8 mouse cellular contexts compared by ENCODE assay signal in the genomic region with DNA sequence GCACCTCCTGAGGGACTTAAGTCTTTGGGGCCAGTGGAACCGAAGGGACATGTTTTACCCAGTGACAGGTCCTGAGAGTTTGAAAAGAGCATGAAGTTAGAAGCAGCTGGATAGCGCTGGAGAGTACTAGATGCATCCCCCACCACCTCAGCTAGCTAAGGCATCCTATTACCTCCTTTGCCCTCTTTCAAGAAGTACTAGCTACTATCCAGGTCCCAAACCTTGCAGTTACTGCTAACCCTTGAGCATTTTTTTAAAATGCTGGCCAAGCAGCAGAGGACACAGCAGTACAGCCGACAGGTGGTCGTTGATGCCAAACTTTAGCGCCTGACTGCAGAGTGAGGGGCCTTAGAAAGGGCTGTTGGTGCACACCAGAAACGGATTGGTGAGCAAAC. TPM values are rescaled to one million over a fixed set of nuclear protein-coding genes. Genes with fewer than 3 reads are reported as not detected.
DNase-seq lines count a peak whose midpoint lies in the region; ATAC-seq lines count a peak whose summit lies in the region.

No protein-coding gene starts in this region.

- no peak for DNase-seq in heart, postnatal 4 days
- DNase-seq in R1 (ENCODE audit: low read depth, low spot score), result peak; percentile 25
- DNase-seq in liver, embryonic 13.5 days, result no peak
- DNase-seq in thymus, postnatal 14 days, result no peak
- no peak for DNase-seq in ovary, postnatal 10 days (ENCODE audit: low spot score)
- no peak for DNase-seq in left cerebral cortex, adult 8-10 months (ENCODE audit: low spot score in 2 of 2)

- H3K4me2 ChIP-seq in heart, embryonic 15.5 days, result peak overlapping the region; percentile 92
- peak overlapping the region; percentile 97 for H3K4me2 ChIP-seq in forebrain, embryonic 12.5 days
- H3K4me2 ChIP-seq in liver, embryonic 13.5 days, result peak overlapping the region; percentile 66

- no peaks in the 10 kb centered on the region for H3K36me3 ChIP-seq in heart, embryonic 15.5 days
- no peaks in the 10 kb centered on the region for H3K36me3 ChIP-seq in forebrain, embryonic 12.5 days (replicated peaks)
- H3K36me3 ChIP-seq in liver, embryonic 13.5 days, result no peaks in the 10 kb centered on the region

- H3K4me1 ChIP-seq in heart, embryonic 15.5 days (replicated peaks), result peaks cover 8% of the 10 kb centered on the region
- peaks cover 10% of the 10 kb centered on the region for H3K4me1 ChIP-seq in forebrain, embryonic 12.5 days
- no peaks in the 10 kb centered on the region for H3K4me1 ChIP-seq in liver, embryonic 13.5 days (replicated peaks)

- ATAC-seq in heart, embryonic 15.5 days (replicated peaks; ENCODE audit: insufficient number of reproducible peaks, insufficient read depth, low FRiP score, low read depth), result no peak
- no peak; the same call in 1 of the 2 replicates for ATAC-seq in forebrain, embryonic 12.5 days (ENCODE audit: low FRiP score)
- ATAC-seq in liver, embryonic 13.5 days (ENCODE audit: low read depth), result 0 out of 2 replicates have a peak, but pooled peaks have one; percentile 1

- H3K9ac ChIP-seq in heart, embryonic 15.5 days, result peak overlapping the region; percentile 61; the same call in 1 of the 2 replicates
- peak overlapping the region; percentile 80 for H3K9ac ChIP-seq in forebrain, embryonic 12.5 days
- peak overlapping the region; percentile 62 for H3K9ac ChIP-seq in liver, embryonic 13.5 days

- H3K27ac ChIP-seq in heart, embryonic 15.5 days, result no peak overlapping the region
- H3K27ac ChIP-seq in forebrain, embryonic 12.5 days, result 0 out of 2 replicates have a peak overlapping the region, but pooled peaks have one; percentile 63
- no peak overlapping the region for H3K27ac ChIP-seq in liver, embryonic 13.5 days

- H3K9me3 ChIP-seq in heart, embryonic 15.5 days (replicated peaks), result no peaks in the 10 kb centered on the region
- H3K9me3 ChIP-seq in forebrain, embryonic 12.5 days, result no peaks in the 10 kb centered on the region
- H3K9me3 ChIP-seq in liver, embryonic 13.5 days (replicated peaks), result no peaks in the 10 kb centered on the region

- peaks cover 20% of the 10 kb centered on the region for H3K27me3 ChIP-seq in heart, embryonic 15.5 days
- H3K27me3 ChIP-seq in forebrain, embryonic 12.5 days, result peaks cover 22% of the 10 kb centered on the region; the same call in 1 of the 2 replicates
- H3K27me3 ChIP-seq in liver, embryonic 13.5 days, result peaks cover 27% of the 10 kb centered on the region

- H3K4me3 ChIP-seq in heart, embryonic 15.5 days, result peak overlapping the region; percentile 74
- peak overlapping the region; percentile 68 for H3K4me3 ChIP-seq in forebrain, embryonic 12.5 days (replicated peaks)
- H3K4me3 ChIP-seq in liver, embryonic 13.5 days (replicated peaks), result peak overlapping the region; percentile 63

- WGBS in heart, embryonic 15.5 days, result 11% methylated on average over 6 of the region's 6 CpGs
- 7% methylated on average over 6 of the region's 6 CpGs for WGBS in forebrain, embryonic 12.5 days
- 9% methylated on average over 6 of the region's 6 CpGs for WGBS in liver, embryonic 13.5 days (ENCODE audit: insufficient replicate concordance)

RNA-seq across cellular contexts. Expression of a gene that starts 1.0 kb away (rescaled TPM):
- polyA plus RNA-seq in heart, embryonic 15.5 days (2015; fragmentation: Nextera tagmentation; extraction: Ambion mirVana), result 5.2 and 6.4 TPM in 2 replicates
- 1 to 10 TPM; 6.2 to 7.0 TPM for total RNA-seq in heart, postnatal 4 days (2021)
- polyA plus RNA-seq in forebrain, embryonic 12.5 days (2016; fragmentation: Nextera tagmentation; extraction: Ambion mirVana), result 15.8 and 19.3 TPM in 2 replicates
- polyA plus RNA-seq in liver, embryonic 13.5 days (2015; fragmentation: Nextera tagmentation; extraction: Ambion mirVana), result 2.4 and 2.5 TPM in 2 replicates
- total RNA-seq in left cerebral cortex, adult 8-10 months (2022), result 100 to 1,000 TPM; 164 to 194 (median 178) TPM
